Mouse (Mus musculus) lung, adult 2 months (tissue): ENCODE results near the gene Cadps.

Source experiments
- CTCF ChIP-seq: fragments of 200-500 bp; IDR thresholded peaks from 2 replicates; pipeline ENCODE4 v1.5.1; 2011; ENCODE audit warnings: mild to moderate bottlenecking, low read length, control low read depth; ENCODE audit not compliant: insufficient read depth
- POLR2A ChIP-seq: fragments of 200-500 bp; IDR thresholded peaks from 2 replicates; pipeline ENCODE4 v1.6.1; 2011; ENCODE audit warnings: low read depth, mild to moderate bottlenecking, control low read depth, low read length, borderline replicate concordance; ENCODE audit errors: extremely low read depth

DNA sequence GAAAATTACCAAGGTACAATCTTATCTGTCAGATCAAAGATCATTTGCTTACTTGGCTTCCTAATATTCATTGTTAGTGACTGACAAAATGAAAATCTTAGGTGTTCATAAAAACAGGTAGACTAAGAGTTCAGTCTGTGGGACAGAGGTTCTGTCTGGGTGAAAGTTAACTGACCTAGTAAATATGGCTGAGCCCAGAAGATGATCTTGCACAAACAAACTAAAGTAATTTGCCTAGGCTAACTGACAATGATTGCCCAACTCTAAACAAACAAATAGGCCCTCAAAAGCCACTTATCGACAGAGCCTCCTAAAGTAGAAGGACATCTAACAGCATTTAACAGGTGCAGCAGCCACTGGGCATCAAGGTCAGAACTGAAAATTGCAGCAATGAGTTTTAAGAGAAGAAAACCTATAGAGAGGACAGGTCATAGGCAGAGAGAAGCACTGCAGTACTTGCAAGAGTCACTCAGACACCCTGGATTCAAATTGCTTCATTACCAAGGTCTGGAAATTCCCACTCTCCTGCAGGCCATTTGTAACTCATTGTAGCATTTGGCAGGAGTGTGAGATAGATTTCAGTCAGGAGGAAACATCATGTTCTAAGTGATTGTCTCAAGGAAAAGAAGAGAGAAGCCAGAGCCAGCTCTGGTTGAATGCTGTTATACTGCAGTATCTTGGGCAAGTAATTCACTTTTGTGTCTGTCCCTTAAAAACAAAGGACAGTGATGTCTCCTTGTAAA lies 100.3 kb downstream of the Cadps start:
- TF ChIP-seq CTCF, result no peak
- no peak for TF ChIP-seq POLR2A
